Mouse (Mus musculus) subcutaneous adipose tissue, adult 2 months (tissue): ENCODE data around the gene Nav3. TPM values are rescaled to one million over a fixed set of nuclear protein-coding genes. Genes with fewer than 3 reads are reported as not detected.

Source experiments
- polyA plus RNA-seq: library from polyadenylated mRNA; depleted of rRNA; stranded (reverse); fragments of >200 nt; gene quantifications from 2 replicates; pipeline ENCODE4 v1.2.3, GENCODE M21; 2012; ENCODE audit warnings: low replicate concordance; rRNA removed

Nav3 gene
- polyA plus RNA-seq, result 5.7 and 8.9 TPM in 2 replicates

DNA sequence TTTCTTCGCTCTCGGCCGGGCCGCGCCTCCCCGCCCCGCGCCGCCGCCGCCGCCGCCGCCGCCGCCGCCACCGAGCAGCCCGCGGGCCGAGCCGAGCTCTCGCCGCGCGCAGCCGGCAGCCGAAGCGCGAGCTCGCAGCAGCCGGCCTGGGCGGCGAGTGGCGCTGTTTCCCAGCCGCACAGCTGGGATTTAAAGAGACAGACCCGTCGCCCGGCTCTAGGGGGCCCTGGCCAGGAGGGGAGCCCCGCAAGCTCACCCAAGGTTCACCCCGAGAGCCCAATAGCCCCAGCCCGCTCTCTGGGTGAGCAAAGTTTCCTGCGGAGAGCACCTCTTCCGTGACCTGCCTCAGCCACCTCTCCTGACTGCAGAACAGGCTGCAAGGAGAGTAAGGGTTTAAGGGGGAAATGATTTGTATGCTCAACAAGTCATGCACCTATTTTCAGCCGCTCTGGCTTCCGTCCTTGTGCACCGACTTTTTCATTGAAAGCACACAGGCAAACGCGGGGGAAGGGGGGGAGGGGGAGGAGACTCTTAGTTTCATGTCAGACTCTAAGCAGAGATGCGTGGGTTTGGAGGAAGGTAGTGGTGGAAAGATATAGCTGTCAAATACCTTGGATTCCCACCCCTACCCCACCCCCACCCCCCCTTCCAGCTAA lies at the start of gene Nav3:
Gene Nav3, minus strand, starts transcription at position 367 of the 656 bp plus-strand sequence.

